ENCODE assay signal across 9 mouse cellular contexts in genomic region chr9:65562081-65562506, GRCm38 (mm10). TPM values are rescaled to one million over a fixed set of nuclear protein-coding genes. Genes with fewer than 3 reads are reported as not detected.
DNase-seq lines count a peak whose midpoint lies in the region; ATAC-seq and TF ChIP-seq lines count a peak whose summit lies in the region.
"Had no signal": no experiment of that assay in that cellular context is flagged by ENCODE, and none has a peak within 500 bp of the region (broad histone marks: within the 10 kb centered on the region; RNA-seq: fewer than 3 reads in every experiment).

No protein-coding gene starts in this region.

- TF ChIP-seq POLR2A in testis, adult 2 months (IDR thresholded peaks at IDR 0.05; ENCODE audit: control insufficient read depth, low read depth, low read length), result no peak

- H3K4me2 ChIP-seq in forebrain, postnatal 0 days (ENCODE audit: low read depth), result no peak overlapping the region
- H3K4me2 ChIP-seq in lung, embryonic 15.5 days, result no peak overlapping the region
- H3K4me2 ChIP-seq: limb, embryonic 15.5 days had no signal

- DNase-seq in urinary bladder, postnatal 14 days (ENCODE audit: low spot score), result peak; percentile 52
- no peak for DNase-seq in urinary bladder, adult 2 months (ENCODE audit: low spot score)
- no peak for DNase-seq in forebrain, postnatal 0 days
- peak; percentile 81 for DNase-seq in heart, postnatal 25 days (ENCODE audit: low spot score)
- DNase-seq in layer of hippocampus, adult 8-10 months (ENCODE audit: low spot score in 2 of 2), result peak; percentile 64 to 87
- DNase-seq in spleen, postnatal 10 days (ENCODE audit: low spot score in 2 of 2), result no peak

- WGBS in forebrain, postnatal 0 days, result 36% methylated on average over 4 of the region's 4 CpGs
- 23% methylated on average over 4 of the region's 4 CpGs for whole genome bisulfite sequencing in lung, embryonic 15.5 days

- no peak for TF ChIP-seq CTCF in forebrain, postnatal 0 days (IDR thresholded peaks at IDR 0.05; ENCODE audit: low read depth)
- no peak for TF ChIP-seq CTCF in testis, adult 2 months (IDR thresholded peaks at IDR 0.05; ENCODE audit: control insufficient read depth, insufficient read depth, insufficient replicate concordance, low read depth, low read length)

- intact Hi-C loops in heart, postnatal 25 days (cut with DNase I), result no loop called here

- peak; percentile 81 for ATAC-seq in forebrain, postnatal 0 days
- peak; percentile 29; the same call in 1 of the 2 replicates for ATAC-seq in lung, embryonic 15.5 days (ENCODE audit: borderline replicate concordance, extremely low read depth, low FRiP score, low TSS enrichment)

- 0 out of 2 replicates have a peak, but pooled peaks cover under 1% of the 10 kb centered on the region for H3K36me3 ChIP-seq in forebrain, postnatal 0 days (ENCODE audit: insufficient read depth)
- H3K36me3 ChIP-seq in lung, embryonic 15.5 days, result peaks cover 32% of the 10 kb centered on the region
- H3K36me3 ChIP-seq in testis, adult 2 months (ENCODE audit: control insufficient read depth, insufficient read depth, low read length), result no peaks in the 10 kb centered on the region

- H3K27me3 ChIP-seq in forebrain, postnatal 0 days (ENCODE audit: insufficient read depth, low read length), result no peaks in the 10 kb centered on the region
- no peaks in the 10 kb centered on the region for H3K27me3 ChIP-seq in lung, embryonic 15.5 days
- no peaks in the 10 kb centered on the region for H3K27me3 ChIP-seq in testis, adult 2 months (ENCODE audit: control insufficient read depth, insufficient read depth, low read length)
- H3K27me3 ChIP-seq: limb, embryonic 15.5 days had no signal

- H3K4me1 ChIP-seq in forebrain, postnatal 0 days (ENCODE audit: insufficient read depth), result no peaks in the 10 kb centered on the region
- peaks cover 16% of the 10 kb centered on the region for H3K4me1 ChIP-seq in lung, embryonic 15.5 days
- no peaks in the 10 kb centered on the region; the same call in none of the 2 replicates for H3K4me1 ChIP-seq in testis, adult 2 months (ENCODE audit: control insufficient read depth, insufficient read depth, low read length)

- H3K27ac ChIP-seq in forebrain, postnatal 0 days (ENCODE audit: low read depth, low read length), result no peak overlapping the region
- H3K27ac ChIP-seq in lung, embryonic 15.5 days, result peak overlapping the region; percentile 13
- peak overlapping the region; percentile 37; the same call in 1 of the 2 replicates for H3K27ac ChIP-seq in testis, adult 2 months (ENCODE audit: control insufficient read depth, insufficient read depth, low read depth, low read length)
- H3K27ac ChIP-seq: limb, embryonic 15.5 days had no signal

- H3K9me3 ChIP-seq in forebrain, postnatal 0 days (ENCODE audit: low read length), result no peaks in the 10 kb centered on the region
- H3K9me3 ChIP-seq in lung, embryonic 15.5 days, result no peaks in the 10 kb centered on the region
- H3K9me3 ChIP-seq: limb, embryonic 15.5 days had no signal

- no peak overlapping the region for H3K9ac ChIP-seq in forebrain, postnatal 0 days
- H3K9ac ChIP-seq in lung, embryonic 15.5 days, result no peak overlapping the region
- H3K9ac ChIP-seq: limb, embryonic 15.5 days had no signal

- H3K4me3 ChIP-seq in forebrain, postnatal 0 days (ENCODE audit: low read depth, low read length), result no peak overlapping the region
- no peak overlapping the region for H3K4me3 ChIP-seq in lung, embryonic 15.5 days
- peak overlapping the region; percentile 64 for H3K4me3 ChIP-seq in testis, adult 2 months (ENCODE audit: control insufficient read depth, low read depth, low read length)
- H3K4me3 ChIP-seq: limb, embryonic 15.5 days had no signal

RNA-seq across cellular contexts. Expression of gene Plekho2, which starts 17.7 kb away (rescaled TPM):
- 45.4 and 50.5 TPM in 2 replicates for polyA plus RNA-seq in urinary bladder, adult 2 months (2012; rRNA removed)
- total RNA-seq in forebrain, postnatal 0 days (2014; rRNA removed), result 5.2 and 5.4 TPM in 2 replicates
- polyA plus RNA-seq in forebrain, postnatal 0 days (2015; fragmentation: Nextera tagmentation; extraction: Ambion mirVana), result 3.1 and 4.0 TPM in 2 replicates
- total RNA-seq in heart, postnatal 25 days (2021), result 10 to 100 TPM; 12.9 to 13.2 TPM
- 10 to 100 TPM; 13.4 to 21.0 (median 14.2) TPM for total RNA-seq in layer of hippocampus, adult 8-10 months (2022)
- polyA plus RNA-seq in lung, embryonic 15.5 days (2015; fragmentation: Nextera tagmentation; extraction: Ambion mirVana), result 21.7 TPM in 2 replicates
- 67.0 and 72.5 TPM in 2 replicates for polyA plus RNA-seq in testis, adult 2 months (2012; rRNA removed)

RNA-seq across cellular contexts. Expression of gene Pif1, which starts 24.9 kb away (rescaled TPM):
- polyA plus RNA-seq in urinary bladder, adult 2 months (2012; rRNA removed), result 0.29 and 0.36 TPM in 2 replicates
- total RNA-seq in forebrain, postnatal 0 days (2014; rRNA removed), result 1.5 and 3.7 TPM in 2 replicates
- polyA plus RNA-seq in forebrain, postnatal 0 days (2015; fragmentation: Nextera tagmentation; extraction: Ambion mirVana), result 0.75 and 1.0 TPM in 2 replicates
- not detected for total RNA-seq in heart, postnatal 25 days (2021)
- under 1 TPM; 0.09 to 0.24 (median 0.16) TPM for total RNA-seq in layer of hippocampus, adult 8-10 months (2022)
- polyA plus RNA-seq in lung, embryonic 15.5 days (2015; fragmentation: Nextera tagmentation; extraction: Ambion mirVana), result 16.6 and 19.0 TPM in 2 replicates
- 0.40 and 0.79 TPM in 2 replicates for polyA plus RNA-seq in testis, adult 2 months (2012; rRNA removed)

RNA-seq across cellular contexts. Expression of gene Ankdd1a, which starts 42.1 kb away (rescaled TPM):
- polyA plus RNA-seq in urinary bladder, adult 2 months (2012; rRNA removed), result 21.8 and 33.9 TPM in 2 replicates
- total RNA-seq in forebrain, postnatal 0 days (2014; rRNA removed), result 3.3 TPM in 2 replicates
- polyA plus RNA-seq in forebrain, postnatal 0 days (2015; fragmentation: Nextera tagmentation; extraction: Ambion mirVana), result 0.25 and 0.50 TPM in 2 replicates
- not detected for total RNA-seq in heart, postnatal 25 days (2021)
- total RNA-seq in layer of hippocampus, adult 8-10 months (2022), result 1 to 10 TPM; 2.2 to 3.4 (median 2.8) TPM
- polyA plus RNA-seq in lung, embryonic 15.5 days (2015; fragmentation: Nextera tagmentation; extraction: Ambion mirVana), result not detected in 2 replicates
- polyA plus RNA-seq in testis, adult 2 months (2012; rRNA removed), result not detected in 2 replicates

Comparison
In these comparisons a context has a peak if more than half of its experiments do, and no peak if none do; other contexts are left out.
1. DNase-seq: peak in urinary bladder, postnatal 14 days (single experiment), heart, postnatal 25 days (single experiment) and layer of hippocampus, adult 8-10 months (2 of 2); none in urinary bladder, adult 2 months (single experiment), forebrain, postnatal 0 days (single experiment) and spleen, postnatal 10 days (0 of 2).
2. RNA of gene Ankdd1a, which starts 42.1 kb away (polyA plus RNA-seq): 21.8 to 33.9 TPM in urinary bladder, adult 2 months; 0.25 to 0.50 TPM in forebrain, postnatal 0 days, not detected in lung, embryonic 15.5 days and not detected in testis, adult 2 months; every median in the first group is over 10 times any median in the second.